Mouse (Mus musculus): ENCODE data around the gene Ppil2. TPM values are rescaled to one million over a fixed set of nuclear protein-coding genes. Genes with fewer than 3 reads are reported as not detected.

Gene Ppil2
- polyA plus RNA-seq, 1 experiment from 2014 or later = 61.5 TPM

GRCm38 (mm10) chr16:17124119-17124870 is 13.2 kb upstream of the Ppil2 start:
- peak overlapping the region; percentile 67 for H3K4me2 ChIP-seq (replicated peaks; ENCODE audit: low read depth)
- ATAC-seq (ENCODE audit: low FRiP score, low TSS enrichment) (peak; percentile 3; the same call in 1 of the 2 replicates), DNase-seq (ENCODE audit: low spot score) (peak; percentile 27)
- no peaks in the 10 kb centered on the region for H3K27me3 ChIP-seq (ENCODE audit: control insufficient read depth, insufficient read depth, low read length)
- 0 out of 2 replicates have a peak, but pooled peaks cover 3% of the 10 kb centered on the region for H3K4me1 ChIP-seq (replicated peaks; ENCODE audit: control insufficient read depth, insufficient read depth)
- no peaks in the 10 kb centered on the region for H3K36me3 ChIP-seq (ENCODE audit: control insufficient read depth, insufficient read depth, low read length)
- H3K27ac ChIP-seq (replicated peaks) = no peak overlapping the region; the same call in 1 of the 2 replicates
- 7% methylated on average over 22 of the region's 22 CpGs for WGBS
- H3K9ac ChIP-seq (ENCODE audit: low read length) = peak overlapping the region; percentile 45
- peak overlapping the region; percentile 32 for H3K4me3 ChIP-seq (ENCODE audit: low read depth, low read length)
- TF ChIP-seq EP300 (optimal IDR thresholded peaks at IDR 0.05) (no peak), CTCF (IDR thresholded peaks at IDR 0.05; ENCODE audit: low read depth) (no peak)
- no peaks in the 10 kb centered on the region for H3K9me3 ChIP-seq (ENCODE audit: control insufficient read depth, low read length)

DNA sequence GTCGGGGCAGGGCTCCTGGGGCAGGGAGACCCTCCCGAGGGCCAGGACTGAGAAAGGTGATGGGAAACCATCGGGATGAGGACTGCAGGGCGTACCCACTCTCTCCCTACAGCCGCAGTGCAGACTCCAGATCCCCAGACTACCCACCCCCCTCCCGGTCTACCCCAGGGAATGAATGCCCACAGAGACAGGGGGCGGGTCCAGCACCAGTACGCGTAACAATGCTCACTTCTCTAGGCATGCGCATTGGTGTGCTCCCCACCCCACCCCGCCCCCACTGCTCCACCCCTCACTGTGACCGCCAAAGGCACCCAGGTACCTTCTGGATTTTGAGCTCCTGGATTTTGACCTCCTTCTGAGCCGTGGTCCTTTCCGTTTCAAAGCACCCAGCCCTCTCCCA is 10.5 kb upstream of the Ppil2 start:
- WGBS = 69% methylated on average over 13 of the region's 14 CpGs
- 0 out of 2 replicates have a peak, but pooled peaks cover 3% of the 10 kb centered on the region for H3K4me1 ChIP-seq (replicated peaks; ENCODE audit: control insufficient read depth, insufficient read depth)
- no peak for TF ChIP-seq CTCF (IDR thresholded peaks at IDR 0.05; ENCODE audit: low read depth)
- TF ChIP-seq EP300 (optimal IDR thresholded peaks at IDR 0.05) = no peak
- H3K9me3 ChIP-seq (ENCODE audit: control insufficient read depth, low read length) = no peaks in the 10 kb centered on the region
- no peak overlapping the region for H3K27ac ChIP-seq (replicated peaks)
- H3K4me2 ChIP-seq (replicated peaks; ENCODE audit: low read depth) = no peak overlapping the region
- no peaks in the 10 kb centered on the region for H3K27me3 ChIP-seq (ENCODE audit: control insufficient read depth, insufficient read depth, low read length)
- no peak overlapping the region for H3K9ac ChIP-seq (ENCODE audit: low read length)
- no peak for ATAC-seq (ENCODE audit: low FRiP score, low TSS enrichment)
- no peak for DNase-seq (ENCODE audit: low spot score)
- H3K36me3 ChIP-seq (ENCODE audit: control insufficient read depth, insufficient read depth, low read length) = no peaks in the 10 kb centered on the region
- H3K4me3 ChIP-seq (ENCODE audit: low read depth, low read length) = no peak overlapping the region

DNA sequence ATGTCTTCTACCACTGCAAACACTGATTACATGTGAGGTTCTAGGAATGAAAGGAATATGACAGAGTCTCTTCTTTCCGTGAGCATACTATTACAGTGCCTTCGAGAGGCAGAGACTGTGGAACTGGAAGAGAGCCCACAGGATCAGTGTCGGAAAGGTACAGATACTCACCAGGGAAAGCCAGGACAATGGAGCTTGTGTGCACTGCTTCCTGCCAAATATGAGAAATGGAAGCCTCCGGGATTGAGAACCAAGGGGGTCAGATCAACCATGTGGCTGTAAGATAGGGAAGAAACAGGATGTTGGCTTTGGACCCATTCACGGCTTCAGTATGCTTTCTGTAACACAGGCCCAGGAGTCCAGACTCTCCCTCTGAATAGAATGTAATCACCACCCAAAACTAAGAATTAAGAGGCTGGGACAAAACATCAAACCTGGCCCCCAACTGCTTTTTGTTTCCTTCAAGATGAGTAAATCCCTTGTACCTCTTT is 6.3 kb upstream of the Ppil2 start:
- Histone ChIP-seq H3K27ac (replicated peaks) (no peak overlapping the region), H3K36me3 (ENCODE audit: control insufficient read depth, insufficient read depth, low read length) (no peaks in the 10 kb centered on the region), H3K9me3 (ENCODE audit: control insufficient read depth, low read length) (no peaks in the 10 kb centered on the region), H3K4me2 (replicated peaks; ENCODE audit: low read depth) (no peak overlapping the region), H3K27me3 (ENCODE audit: control insufficient read depth, insufficient read depth, low read length) (no peaks in the 10 kb centered on the region), H3K4me3 (ENCODE audit: low read depth, low read length) (no peak overlapping the region), H3K4me1 (replicated peaks; ENCODE audit: control insufficient read depth, insufficient read depth) (no peaks in the 10 kb centered on the region), H3K9ac (ENCODE audit: low read length) (no peak overlapping the region)
- DNase-seq (ENCODE audit: low spot score) = no peak
- no peak for ATAC-seq (ENCODE audit: low FRiP score, low TSS enrichment)
- TF ChIP-seq CTCF (IDR thresholded peaks at IDR 0.05; ENCODE audit: low read depth) (no peak), EP300 (optimal IDR thresholded peaks at IDR 0.05) (no peak)
- WGBS = 89% methylated on average over 5 of the region's 5 CpGs

GRCm38 (mm10) chr16:17104600-17104999 is 6.5 kb downstream of the Ppil2 start:
- H3K4me3 ChIP-seq (ENCODE audit: low read depth, low read length) = no peak overlapping the region
- no peak for TF ChIP-seq EP300 (optimal IDR thresholded peaks at IDR 0.05)
- TF ChIP-seq CTCF (IDR thresholded peaks at IDR 0.05; ENCODE audit: low read depth) = no peak
- DNase-seq (ENCODE audit: low spot score) (no peak), ATAC-seq (ENCODE audit: low FRiP score, low TSS enrichment) (no peak)
- H3K9me3 ChIP-seq (ENCODE audit: control insufficient read depth, low read length) = no peaks in the 10 kb centered on the region
- WGBS = 53% methylated on average over 4 of the region's 4 CpGs
- no peaks in the 10 kb centered on the region for H3K4me1 ChIP-seq (replicated peaks; ENCODE audit: control insufficient read depth, insufficient read depth)
- H3K27me3 ChIP-seq (ENCODE audit: control insufficient read depth, insufficient read depth, low read length) = no peaks in the 10 kb centered on the region
- no peak overlapping the region for H3K9ac ChIP-seq (ENCODE audit: low read length)
- no peak overlapping the region for H3K4me2 ChIP-seq (replicated peaks; ENCODE audit: low read depth)
- no peak overlapping the region for H3K27ac ChIP-seq (replicated peaks)
- H3K36me3 ChIP-seq (ENCODE audit: control insufficient read depth, insufficient read depth, low read length) = peaks cover 15% of the 10 kb centered on the region; the same call in 1 of the 2 replicates

DNA sequence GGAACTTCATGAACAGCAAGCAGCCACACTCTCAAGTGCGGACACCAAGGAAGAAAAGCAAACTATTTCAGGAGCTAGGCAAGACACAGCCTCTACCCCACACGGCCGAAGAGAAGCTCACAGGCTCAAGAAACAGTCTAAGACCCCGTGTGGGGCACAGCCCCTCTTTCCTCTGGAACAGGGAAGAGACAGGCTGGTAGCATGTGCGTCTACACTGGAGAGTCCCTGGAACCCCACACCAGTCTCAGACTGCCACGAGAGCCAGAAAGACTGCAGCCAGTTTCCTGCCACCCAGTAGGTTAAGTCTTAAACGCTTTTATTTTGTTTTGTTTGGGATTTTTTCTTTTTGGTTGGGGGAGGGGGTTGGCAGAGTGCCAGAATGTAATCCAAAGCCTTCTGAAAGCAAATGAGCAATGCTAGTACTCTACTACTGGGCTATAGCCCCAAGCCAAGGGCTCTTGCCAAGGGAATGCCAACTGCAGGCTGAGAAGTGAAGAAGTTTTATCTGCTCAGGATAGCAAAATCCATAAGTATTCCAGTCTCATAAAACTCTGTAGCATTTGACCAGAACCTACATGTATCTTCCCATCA is 8.3 kb downstream of the Ppil2 start:
- no peak overlapping the region for H3K4me3 ChIP-seq (ENCODE audit: low read depth, low read length)
- H3K27ac ChIP-seq (replicated peaks) = no peak overlapping the region
- H3K9me3 ChIP-seq (ENCODE audit: control insufficient read depth, low read length) = no peaks in the 10 kb centered on the region
- DNase-seq (ENCODE audit: low spot score) (no peak), ATAC-seq (ENCODE audit: low FRiP score, low TSS enrichment) (no peak)
- TF ChIP-seq CTCF (IDR thresholded peaks at IDR 0.05; ENCODE audit: low read depth) (no peak), EP300 (optimal IDR thresholded peaks at IDR 0.05) (no peak)
- H3K9ac ChIP-seq (ENCODE audit: low read length) = no peak overlapping the region
- WGBS = 60% methylated on average over 7 of the region's 7 CpGs
- H3K27me3 ChIP-seq (ENCODE audit: control insufficient read depth, insufficient read depth, low read length) = no peaks in the 10 kb centered on the region
- no peaks in the 10 kb centered on the region for H3K4me1 ChIP-seq (replicated peaks; ENCODE audit: control insufficient read depth, insufficient read depth)
- peaks cover 20% of the 10 kb centered on the region for H3K36me3 ChIP-seq (ENCODE audit: control insufficient read depth, insufficient read depth, low read length)
- no peak overlapping the region for H3K4me2 ChIP-seq (replicated peaks; ENCODE audit: low read depth)

GRCm38 (mm10) chr16:17096938-17097337 is 14.1 kb downstream of the Ppil2 start:
- H3K27me3 ChIP-seq (ENCODE audit: control insufficient read depth, insufficient read depth, low read length) = no peaks in the 10 kb centered on the region
- WGBS = 88% methylated on average over 3 of the region's 3 CpGs
- 0 out of 2 replicates have a peak, but pooled peaks have one; percentile 5 for ATAC-seq (ENCODE audit: low FRiP score, low TSS enrichment)
- H3K4me2 ChIP-seq (replicated peaks; ENCODE audit: low read depth) = no peak overlapping the region
- H3K9ac ChIP-seq (ENCODE audit: low read length) = no peak overlapping the region
- H3K9me3 ChIP-seq (ENCODE audit: control insufficient read depth, low read length) = no peaks in the 10 kb centered on the region
- TF ChIP-seq CTCF (IDR thresholded peaks at IDR 0.05; ENCODE audit: low read depth) = no peak
- TF ChIP-seq EP300 (optimal IDR thresholded peaks at IDR 0.05) = no peak
- H3K4me1 ChIP-seq (replicated peaks; ENCODE audit: control insufficient read depth, insufficient read depth) = no peaks in the 10 kb centered on the region
- peaks cover 40% of the 10 kb centered on the region for H3K36me3 ChIP-seq (ENCODE audit: control insufficient read depth, insufficient read depth, low read length)
- no peak overlapping the region for H3K27ac ChIP-seq (replicated peaks)
- DNase-seq (ENCODE audit: low spot score) = no peak
- H3K4me3 ChIP-seq (ENCODE audit: low read depth, low read length) = no peak overlapping the region
